Mouse (Mus musculus) MEL (cell line): ENCODE data around the gene Tead1.

Source experiments
- BHLHE40 ChIP-seq: IDR thresholded peaks from 2 replicates; pipeline ENCODE4 v1.6.1; 2012; ENCODE audit warnings: low read depth, mild to moderate bottlenecking, inconsistent platforms, low read length, improper control_type of control experiment, borderline replicate concordance
- CTCF ChIP-seq, 3 experiments: IDR thresholded peaks in 2 of 3; conservative IDR thresholded peaks in 1 of 3; 2 replicates each; pipeline ENCODE4 v1.5.1; 2011 to 2012; ENCODE audit warnings: low read length in 3 of 3, low read depth in 2 of 3, mild to moderate bottlenecking in 2 of 3, improper control_type of control experiment in 1 of 3, inconsistent platforms in 1 of 3, mixed read lengths in 1 of 3, moderate library complexity in 1 of 3; ENCODE audit not compliant: control insufficient read depth in 1 of 3, insufficient read depth in 1 of 3, poor library complexity in 1 of 3, severe bottlenecking in 1 of 3
- E2F4 ChIP-seq: IDR thresholded peaks from 2 replicates; pipeline ENCODE4 v1.6.1; 2011; ENCODE audit warnings: low read depth, low read length, improper control_type of control experiment, borderline replicate concordance
- EP300 ChIP-seq, 2 experiments: IDR thresholded peaks; 2 replicates each; pipeline ENCODE4 v1.6.1; 2011; ENCODE audit warnings: improper control_type of control experiment in 2 of 2, low read length in 2 of 2, low read depth in 1 of 2, mild to moderate bottlenecking in 1 of 2
- GATA1 ChIP-seq: IDR thresholded peaks from 2 replicates; pipeline ENCODE4 v1.6.1; 2011; ENCODE audit warnings: low read depth, low read length, improper control_type of control experiment
- MAFK ChIP-seq: IDR thresholded peaks from 2 replicates; pipeline ENCODE4 v1.6.1; 2011; ENCODE audit warnings: low read depth, mild to moderate bottlenecking, low read length, improper control_type of control experiment, borderline replicate concordance
- NRF1 ChIP-seq: IDR thresholded peaks from 2 replicates; pipeline ENCODE4 v1.6.1; 2014; ENCODE audit warnings: low read depth, mild to moderate bottlenecking, inconsistent platforms, low read length, improper control_type of control experiment, moderate library complexity; ENCODE audit not compliant: poor library complexity, insufficient read depth, severe bottlenecking
- POLR2AphosphoS5 ChIP-seq: IDR thresholded peaks from 2 replicates; pipeline ENCODE4 v1.6.1; 2012; ENCODE audit warnings: low read depth, borderline replicate concordance, mild to moderate bottlenecking, inconsistent platforms, low read length, moderate library complexity, mixed read lengths
- TCF12 ChIP-seq: IDR thresholded peaks from 2 replicates; pipeline ENCODE4 v1.6.1; 2014; ENCODE audit warnings: low read depth, mild to moderate bottlenecking, inconsistent platforms, low read length, improper control_type of control experiment, moderate library complexity
- ZC3H11A ChIP-seq: IDR thresholded peaks from 2 replicates; pipeline ENCODE4 v1.6.1; 2012; ENCODE audit warnings: low read depth, mild to moderate bottlenecking, inconsistent platforms, low read length, improper control_type of control experiment

DNA sequence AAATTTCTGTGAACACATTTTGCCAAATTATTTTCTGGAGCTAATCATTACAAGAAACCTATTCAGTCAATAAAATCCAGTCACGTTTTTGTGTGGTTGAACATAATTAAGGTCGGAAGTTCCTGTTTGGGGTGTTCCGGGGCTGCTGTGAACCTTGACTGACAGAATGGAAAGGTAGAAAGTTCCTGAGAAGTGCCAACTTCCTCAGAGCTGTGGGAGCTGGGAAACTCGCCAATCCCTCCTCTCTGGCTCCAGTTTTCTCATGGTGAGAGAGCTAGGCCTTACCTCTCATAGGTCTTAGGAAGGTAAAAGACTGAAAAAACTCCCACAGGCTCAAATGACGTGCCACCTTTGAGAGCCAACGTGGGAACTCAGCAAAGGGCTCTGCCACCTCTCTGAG lies 267.6 kb downstream of the Tead1 start:
- TF ChIP-seq MAFK (no peak), TCF12 (no peak), NRF1 (no peak), CTCF (IDR thresholded peaks at IDR 0.05 in 2 of 3, conservative IDR thresholded peaks at IDR 0.05 in 1 of 3; ENCODE audit: control insufficient read depth in 1 of 3, insufficient read depth in 1 of 3, low read depth in 2 of 3, low read length in 3 of 3, poor library complexity in 1 of 3, severe bottlenecking in 1 of 3) (no peak), BHLHE40 (no peak), E2F4 (no peak), GATA1 (no peak), ZC3H11A (no peak), POLR2AphosphoS5 (no peak), EP300 (IDR thresholded peaks at IDR 0.05; ENCODE audit: low read depth in 1 of 2, low read length in 2 of 2) (no peak)
